Comparison of ENCODE assay signal across 27 mouse cellular contexts in the genomic region with DNA sequence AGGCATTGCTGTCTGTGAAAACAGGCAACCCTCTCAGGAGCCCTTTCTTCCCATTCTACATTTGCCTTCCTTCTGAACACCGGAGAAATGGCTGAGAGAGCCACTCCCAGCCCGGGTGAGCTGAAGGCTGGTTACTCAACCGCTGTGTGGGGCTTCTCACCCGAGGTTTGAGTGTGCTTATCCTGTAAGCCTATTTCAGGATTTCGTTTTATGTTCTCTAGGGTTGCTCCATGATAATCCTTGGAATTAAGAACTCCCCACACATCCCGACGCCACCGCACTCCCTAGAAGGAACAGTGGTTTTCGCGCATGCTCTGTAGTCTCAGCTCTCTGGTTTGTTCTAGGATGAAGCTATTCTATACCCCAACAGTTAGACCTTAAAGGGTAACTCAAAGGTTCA. TPM values are rescaled to one million over a fixed set of nuclear protein-coding genes. Genes with fewer than 3 reads are reported as not detected.
A peak's percentile ranks its signal among the peaks of the same experiment; 100 is the strongest.
DNase-seq lines count a peak whose midpoint lies in the region; ATAC-seq lines count a peak whose summit lies in the region.
"Had no signal": no experiment of that assay in that cellular context is flagged by ENCODE, and none has a peak within 500 bp of the region (broad histone marks: within the 10 kb centered on the region; RNA-seq: fewer than 3 reads in every experiment).

No protein-coding gene starts in this region.

- H3K4me3 ChIP-seq in limb, embryonic 12.5 days (replicated peaks) = no peak overlapping the region
- H3K4me3 ChIP-seq in limb, embryonic 10.5 days = no peak overlapping the region
- no peak overlapping the region for H3K4me3 ChIP-seq in embryonic facial prominence, embryonic 14.5 days (ENCODE audit: low read depth, low read length)
- no peak overlapping the region for H3K4me3 ChIP-seq in liver, embryonic 11.5 days (ENCODE audit: low read depth, low read length)
- H3K4me3 ChIP-seq: forebrain, embryonic 10.5 days; heart, embryonic 15.5 days; hindbrain, embryonic 12.5 days; layer of hippocampus, adult 2 months; left cerebral cortex, adult 2 months; limb, embryonic 15.5 days had no signal

- no peaks in the 10 kb centered on the region for H3K36me3 ChIP-seq in limb, embryonic 12.5 days
- no peaks in the 10 kb centered on the region for H3K36me3 ChIP-seq in limb, embryonic 10.5 days
- H3K36me3 ChIP-seq in embryonic facial prominence, embryonic 14.5 days (ENCODE audit: control insufficient read depth, insufficient read depth, low read length) = no peaks in the 10 kb centered on the region
- no peaks in the 10 kb centered on the region for H3K36me3 ChIP-seq in liver, embryonic 11.5 days (ENCODE audit: control insufficient read depth, insufficient read depth, low read length)
- H3K36me3 ChIP-seq: forebrain, embryonic 10.5 days; heart, embryonic 15.5 days; hindbrain, embryonic 12.5 days; limb, embryonic 15.5 days had no signal

- no peak overlapping the region for H3K9ac ChIP-seq in limb, embryonic 12.5 days (replicated peaks)
- no peak overlapping the region for H3K9ac ChIP-seq in embryonic facial prominence, embryonic 14.5 days (ENCODE audit: low read depth, low read length)
- H3K9ac ChIP-seq in liver, embryonic 11.5 days (ENCODE audit: low read depth, low read length) = no peak overlapping the region
- H3K9ac ChIP-seq: heart, embryonic 15.5 days; hindbrain, embryonic 12.5 days; limb, embryonic 15.5 days; liver, embryonic 14.5 days had no signal

- H3K27me3 ChIP-seq in limb, embryonic 12.5 days = no peaks in the 10 kb centered on the region
- no peaks in the 10 kb centered on the region for H3K27me3 ChIP-seq in limb, embryonic 10.5 days (ENCODE audit: low read depth, poor library complexity, severe bottlenecking)
- H3K27me3 ChIP-seq in embryonic facial prominence, embryonic 14.5 days (replicated peaks; ENCODE audit: control insufficient read depth, insufficient read depth, low read length) = no peaks in the 10 kb centered on the region
- H3K27me3 ChIP-seq in liver, embryonic 11.5 days (replicated peaks; ENCODE audit: control insufficient read depth, insufficient read depth, low read length) = no peaks in the 10 kb centered on the region
- H3K27me3 ChIP-seq: heart, embryonic 15.5 days; hindbrain, embryonic 12.5 days; limb, embryonic 15.5 days had no signal

- H3K27ac ChIP-seq in limb, embryonic 12.5 days = no peak overlapping the region
- H3K27ac ChIP-seq in limb, embryonic 10.5 days = no peak overlapping the region
- no peak overlapping the region for H3K27ac ChIP-seq in embryonic facial prominence, embryonic 14.5 days (replicated peaks; ENCODE audit: low read depth, low read length)
- no peak overlapping the region for H3K27ac ChIP-seq in liver, embryonic 11.5 days (ENCODE audit: low read depth, low read length)
- H3K27ac ChIP-seq: forebrain, embryonic 10.5 days; heart, embryonic 15.5 days; hindbrain, embryonic 12.5 days; layer of hippocampus, adult 2 months; left cerebral cortex, adult 2 months; limb, embryonic 15.5 days; liver, embryonic 14.5 days; macrophage had no signal

- no peaks in the 10 kb centered on the region for H3K9me3 ChIP-seq in limb, embryonic 12.5 days
- H3K9me3 ChIP-seq in limb, embryonic 10.5 days (replicated peaks) = no peaks in the 10 kb centered on the region
- H3K9me3 ChIP-seq in embryonic facial prominence, embryonic 14.5 days (ENCODE audit: control insufficient read depth, low read length) = no peaks in the 10 kb centered on the region
- no peaks in the 10 kb centered on the region for H3K9me3 ChIP-seq in liver, embryonic 11.5 days (ENCODE audit: control insufficient read depth, low read length)
- H3K9me3 ChIP-seq: forebrain, embryonic 10.5 days; heart, embryonic 15.5 days; hindbrain, embryonic 12.5 days; limb, embryonic 15.5 days had no signal

- ATAC-seq in limb, embryonic 12.5 days (ENCODE audit: insufficient number of reproducible peaks, insufficient read depth, low FRiP score, low TSS enrichment, low read depth) = no peak
- ATAC-seq in embryonic facial prominence, embryonic 14.5 days (ENCODE audit: low read depth) = no peak
- no peak for ATAC-seq in liver, embryonic 11.5 days (replicated peaks; ENCODE audit: low FRiP score)
- ATAC-seq: forebrain, embryonic 16.5 days; intestine, embryonic 16.5 days had no signal

- 0 out of 2 replicates have a peak overlapping the region, but pooled peaks have one; percentile 3 for H3K4me2 ChIP-seq in limb, embryonic 12.5 days
- H3K4me2 ChIP-seq in embryonic facial prominence, embryonic 14.5 days (ENCODE audit: low read depth, low read length) = no peak overlapping the region
- no peak overlapping the region for H3K4me2 ChIP-seq in liver, embryonic 11.5 days
- H3K4me2 ChIP-seq: heart, embryonic 15.5 days; hindbrain, embryonic 12.5 days; limb, embryonic 15.5 days had no signal

- no peak for DNase-seq in limb, embryonic 10.5 days (ENCODE audit: low spot score)
- DNase-seq in R1 (ENCODE audit: low read depth, low spot score) = peak; percentile 19
- DNase-seq in embryonic facial prominence, embryonic 14.5 days (ENCODE audit: low spot score) = peak; percentile 14
- DNase-seq in ovary, postnatal 10 days (ENCODE audit: low spot score) = no peak
- no peak for DNase-seq in liver, embryonic 11.5 days (ENCODE audit: low spot score)
- DNase-seq: adrenal gland, postnatal 14 days; B cell, adult 2 months; cerebellum, adult 18-20 months; cerebellum, postnatal 10 days; kidney, adult 9 months; kidney, postnatal 36 days; lung, adult 2 months; lung, postnatal 10 days; midbrain, embryonic 14.5 days had no signal

- H3K4me1 ChIP-seq in limb, embryonic 12.5 days (replicated peaks) = peaks cover 8% of the 10 kb centered on the region; the same call in 1 of the 2 replicates
- H3K4me1 ChIP-seq in limb, embryonic 10.5 days = peaks cover 9% of the 10 kb centered on the region
- H3K4me1 ChIP-seq in embryonic facial prominence, embryonic 14.5 days (ENCODE audit: control insufficient read depth, insufficient read depth, low read length) = no peaks in the 10 kb centered on the region
- no peaks in the 10 kb centered on the region for H3K4me1 ChIP-seq in liver, embryonic 11.5 days (replicated peaks; ENCODE audit: control insufficient read depth, insufficient read depth, low read length)
- H3K4me1 ChIP-seq: heart, embryonic 15.5 days; hindbrain, embryonic 12.5 days had no signal

- 82% methylated on average over 10 of the region's 10 CpGs for WGBS in limb, embryonic 12.5 days
- 89% methylated on average over 10 of the region's 10 CpGs for WGBS in limb, embryonic 10.5 days
- 66% methylated on average over 10 of the region's 10 CpGs for WGBS in embryonic facial prominence, embryonic 14.5 days
- 81% methylated on average over 10 of the region's 10 CpGs for WGBS in liver, embryonic 11.5 days

RNA-seq across cellular contexts. Expression of a gene that starts 12.8 kb away (rescaled TPM):
- 0.35 TPM in 1 of 2 replicates, not detected in the other for polyA plus RNA-seq in limb, embryonic 12.5 days (2016; fragmentation: Nextera tagmentation; extraction: Ambion mirVana)
- polyA plus RNA-seq in limb, embryonic 10.5 days (2016; fragmentation: Nextera tagmentation; extraction: Ambion mirVana) = 0.04 and 0.48 TPM in 2 replicates
- polyA plus RNA-seq in embryonic facial prominence, embryonic 14.5 days (2014; fragmentation: Nextera tagmentation; extraction: Ambion mirVana) = 0.61 TPM in 1 of 2 replicates, not detected in the other
- 1.1 and 1.3 TPM in 2 replicates for polyA plus RNA-seq in liver, embryonic 11.5 days (2014; fragmentation: Nextera tagmentation; extraction: Ambion mirVana)
- polyA plus RNA-seq: cortical plate, adult 2 months; midbrain, embryonic 14.5 days had no signal

RNA-seq across cellular contexts. Expression of a gene that starts 38.5 kb away (rescaled TPM):
- polyA plus RNA-seq in limb, embryonic 12.5 days (2016; fragmentation: Nextera tagmentation; extraction: Ambion mirVana) = 0.40 and 0.79 TPM in 2 replicates
- 0.19 and 0.36 TPM in 2 replicates for polyA plus RNA-seq in limb, embryonic 10.5 days (2016; fragmentation: Nextera tagmentation; extraction: Ambion mirVana)
- polyA plus RNA-seq in embryonic facial prominence, embryonic 14.5 days (2014; fragmentation: Nextera tagmentation; extraction: Ambion mirVana) = 0.18 and 0.21 TPM in 2 replicates
- polyA plus RNA-seq in liver, embryonic 11.5 days (2014; fragmentation: Nextera tagmentation; extraction: Ambion mirVana) = 6.2 and 7.4 TPM in 2 replicates
- polyA plus RNA-seq: midbrain, embryonic 14.5 days; neural tube, embryonic 14.5 days had no signal

RNA-seq across cellular contexts. Expression of a gene that starts 39.1 kb away (rescaled TPM):
- polyA plus RNA-seq in limb, embryonic 12.5 days (2016; fragmentation: Nextera tagmentation; extraction: Ambion mirVana) = 0.41 and 0.51 TPM in 2 replicates
- polyA plus RNA-seq in limb, embryonic 10.5 days (2016; fragmentation: Nextera tagmentation; extraction: Ambion mirVana) = 0.28 and 0.41 TPM in 2 replicates
- polyA plus RNA-seq in embryonic facial prominence, embryonic 14.5 days (2014; fragmentation: Nextera tagmentation; extraction: Ambion mirVana) = 0.71 and 0.90 TPM in 2 replicates
- 0.32 and 0.38 TPM in 2 replicates for polyA plus RNA-seq in liver, embryonic 11.5 days (2014; fragmentation: Nextera tagmentation; extraction: Ambion mirVana)
- polyA plus RNA-seq: cortical plate, adult 2 months; macrophage had no signal

RNA-seq across cellular contexts. Expression of a gene that starts 48.1 kb away (rescaled TPM):
- polyA plus RNA-seq in limb, embryonic 12.5 days (2016; fragmentation: Nextera tagmentation; extraction: Ambion mirVana) = 200 and 209 TPM in 2 replicates
- 147 and 157 TPM in 2 replicates for polyA plus RNA-seq in limb, embryonic 10.5 days (2016; fragmentation: Nextera tagmentation; extraction: Ambion mirVana)
- polyA plus RNA-seq in embryonic facial prominence, embryonic 14.5 days (2014; fragmentation: Nextera tagmentation; extraction: Ambion mirVana) = 172 and 212 TPM in 2 replicates
- polyA plus RNA-seq in liver, embryonic 11.5 days (2014; fragmentation: Nextera tagmentation; extraction: Ambion mirVana) = 163 and 185 TPM in 2 replicates

Comparison
In these comparisons a context has a peak if more than half of its experiments do, and no peak if none do; other contexts are left out.
1. DNase-seq: peak in R1 (single experiment) and embryonic facial prominence, embryonic 14.5 days (single experiment); none in limb, embryonic 10.5 days (single experiment), ovary, postnatal 10 days (single experiment) and liver, embryonic 11.5 days (single experiment).